ENCODE assay signal across 19 mouse cellular contexts in the genomic region with DNA sequence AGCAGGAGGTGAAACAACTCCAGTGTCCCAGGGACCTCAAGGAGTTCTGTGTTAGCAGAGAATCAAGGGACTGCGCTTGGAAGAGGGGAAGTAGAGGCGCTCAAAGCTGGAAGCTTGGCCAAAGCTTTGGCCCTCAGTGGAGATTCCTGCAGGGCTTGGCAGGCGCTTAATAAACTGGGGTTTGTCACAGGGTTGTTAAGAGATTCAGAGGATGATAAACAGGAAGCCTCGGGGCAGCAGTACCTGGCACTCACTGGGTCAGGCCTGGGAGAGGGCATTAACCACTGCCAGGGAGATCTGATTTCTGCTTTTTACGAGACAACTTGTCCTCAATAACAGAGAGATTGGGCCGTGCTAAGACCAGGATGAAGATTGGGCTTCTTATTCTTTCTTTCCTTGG. TPM values are rescaled to one million over a fixed set of nuclear protein-coding genes. Genes with fewer than 3 reads are reported as not detected.
A peak's percentile ranks its signal among the peaks of the same experiment; 100 is the strongest.
DNase-seq lines count a peak whose midpoint lies in the region; TF ChIP-seq lines count a peak whose summit lies in the region.
"Had no signal": no experiment of that assay in that cellular context is flagged by ENCODE, and none has a peak within 500 bp of the region (broad histone marks: within the 10 kb centered on the region; RNA-seq: fewer than 3 reads in every experiment).

No protein-coding gene starts in this region.

- peak; percentile 12 for DNase-seq in adrenal gland, postnatal 10 days
- DNase-seq in adrenal gland, postnatal 25 days, result no peak
- DNase-seq in gastrocnemius, adult 2 months, result no peak
- no peak for DNase-seq in gastrocnemius, postnatal 25 days
- DNase-seq in right cerebral cortex, postnatal 10 days (ENCODE audit: low spot score in 2 of 2), result peak; percentile 59 to 67
- DNase-seq in right cerebral cortex, adult 18-20 months, result no peak
- peak; percentile 67 to 74 for DNase-seq in cerebellum, postnatal 25 days
- no peak for DNase-seq in lung, adult 18-20 months
- DNase-seq: gastrocnemius, postnatal 10 days; heart, postnatal 14 days; lung, postnatal 10 days; right cerebral cortex, postnatal 4 days had no signal

- H3K4me3 ChIP-seq in gastrocnemius, adult 2 months, result no peak overlapping the region; the same call in 1 of the 2 replicates
- H3K4me3 ChIP-seq: erythroblast, embryonic 14.5 days; kidney, embryonic 15.5 days; limb, embryonic 13.5 days had no signal

- no peak for TF ChIP-seq CTCF in gastrocnemius, adult 2 months (IDR thresholded peaks at IDR 0.05)

- intact Hi-C loops in gastrocnemius, adult 2 months (cut with DNase I), result no loop called here

- H3K27ac ChIP-seq in gastrocnemius, adult 2 months, result peak overlapping the region; percentile 76
- H3K27ac ChIP-seq: hindbrain, embryonic 14.5 days; kidney, embryonic 15.5 days; limb, embryonic 13.5 days; liver, embryonic 14.5 days had no signal

RNA-seq across cellular contexts. Expression of gene Akt2, which starts 29.7 kb away (rescaled TPM):
- 100 to 1,000 TPM; 237 to 317 TPM for total RNA-seq in adrenal gland, postnatal 10 days (2021)
- 150 and 209 TPM in 2 replicates for total RNA-seq in adrenal gland, postnatal 25 days (2021)
- total RNA-seq in gastrocnemius, adult 2 months (2021), result 100 to 1,000 TPM; 194 to 199 TPM
- total RNA-seq in gastrocnemius, postnatal 25 days (2021), result 100 to 1,000 TPM; 135 to 147 TPM

RNA-seq across cellular contexts. Expression of gene Ttc9b, which starts 32.7 kb away (rescaled TPM):
- total RNA-seq in adrenal gland, postnatal 10 days (2021), result under 1 TPM; 0.51 to 0.88 TPM
- not detected in 2 replicates for total RNA-seq in adrenal gland, postnatal 25 days (2021)
- total RNA-seq in gastrocnemius, adult 2 months (2021), result not detected
- not detected for total RNA-seq in gastrocnemius, postnatal 25 days (2021)
- total RNA-seq: adrenal gland, adult 18-20 months; heart, postnatal 14 days; megakaryocyte, adult 5-6 weeks had no signal

RNA-seq across cellular contexts. Expression of gene Map3k10, which starts 53.4 kb away (rescaled TPM):
- total RNA-seq in adrenal gland, postnatal 10 days (2021), result 10 to 100 TPM; 25.9 to 26.6 TPM
- 27.2 and 30.2 TPM in 2 replicates for total RNA-seq in adrenal gland, postnatal 25 days (2021)
- 10 to 100 TPM; 35.3 to 39.1 TPM for total RNA-seq in gastrocnemius, adult 2 months (2021)
- total RNA-seq in gastrocnemius, postnatal 25 days (2021), result 10 to 100 TPM; 27.7 to 28.1 TPM

Comparison
In these comparisons a context has a peak if more than half of its experiments do, and no peak if none do; other contexts are left out.
1. DNase-seq: peak in adrenal gland, postnatal 10 days (single experiment), right cerebral cortex, postnatal 10 days (2 of 2) and cerebellum, postnatal 25 days (2 of 2); none in adrenal gland, postnatal 25 days (single experiment), gastrocnemius, adult 2 months (single experiment), gastrocnemius, postnatal 25 days (single experiment), right cerebral cortex, adult 18-20 months (single experiment) and lung, adult 18-20 months (0 of 2).